Mouse (Mus musculus) brain, embryonic 14.5 days (tissue): ENCODE measurements around the gene Enpp4. TPM values are rescaled to one million over a fixed set of nuclear protein-coding genes. Genes with fewer than 3 reads are reported as not detected.

ENCODE experiments used
- DNase-seq: peaks from one replicate; pipeline ENCODE4 v3.0.0-alpha.2; 2011; ENCODE audit warnings: low read depth
- CTCF ChIP-seq: fragments of 200-500 bp; IDR thresholded peaks from 2 replicates; pipeline ENCODE4 v1.5.1; 2012; ENCODE audit warnings: inconsistent platforms, mild to moderate bottlenecking, moderate library complexity, borderline replicate concordance; ENCODE audit not compliant: insufficient read depth, insufficient read length; ENCODE audit errors: extremely low read depth
- POLR2A ChIP-seq: fragments of 200-500 bp; IDR thresholded peaks from 2 replicates; pipeline ENCODE4 v1.6.1; 2012; ENCODE audit warnings: mild to moderate bottlenecking, inconsistent platforms, borderline replicate concordance; ENCODE audit not compliant: poor library complexity, insufficient read depth, insufficient read length, severe bottlenecking; ENCODE audit errors: extremely low read depth
- polyA plus RNA-seq: library from polyadenylated mRNA; depleted of rRNA; stranded (reverse); fragments of >200 nt; gene quantifications from 2 replicates; pipeline ENCODE4 v1.2.3, GENCODE M21; 2012

Gene Enpp4
- polyA plus RNA-seq, 1 experiment, result 3.7 TPM

- TF ChIP-seq CTCF, result no peak
- no peak for TF ChIP-seq POLR2A
- DNase-seq, result no peak
Observed at GRCm38 (mm10) chr17:44088226-44088625, 17.4 kb downstream of the Enpp4 start.

DNA sequence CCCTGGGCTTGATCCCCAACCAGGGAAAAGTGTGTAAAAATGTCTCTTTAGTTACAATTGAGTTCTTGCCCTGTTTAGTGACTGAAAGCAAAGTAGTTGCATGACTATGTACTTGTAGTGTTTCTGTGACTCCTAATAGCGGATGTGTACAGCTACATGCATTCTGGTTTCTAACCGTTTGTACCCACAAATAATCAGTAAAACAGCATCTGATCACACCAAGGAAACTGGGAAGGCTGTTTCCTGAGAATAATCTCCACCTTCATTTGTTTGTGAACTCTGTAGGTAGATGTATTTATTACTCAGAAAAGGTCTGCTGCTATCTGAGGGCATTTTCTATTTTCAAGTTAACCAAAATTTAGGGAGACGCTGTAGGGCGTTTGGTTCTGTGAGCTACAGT lies 22.5 kb downstream of the Enpp4 start:
- DNase-seq, result no peak
- TF ChIP-seq CTCF, result no peak
- TF ChIP-seq POLR2A, result no peak

DNA sequence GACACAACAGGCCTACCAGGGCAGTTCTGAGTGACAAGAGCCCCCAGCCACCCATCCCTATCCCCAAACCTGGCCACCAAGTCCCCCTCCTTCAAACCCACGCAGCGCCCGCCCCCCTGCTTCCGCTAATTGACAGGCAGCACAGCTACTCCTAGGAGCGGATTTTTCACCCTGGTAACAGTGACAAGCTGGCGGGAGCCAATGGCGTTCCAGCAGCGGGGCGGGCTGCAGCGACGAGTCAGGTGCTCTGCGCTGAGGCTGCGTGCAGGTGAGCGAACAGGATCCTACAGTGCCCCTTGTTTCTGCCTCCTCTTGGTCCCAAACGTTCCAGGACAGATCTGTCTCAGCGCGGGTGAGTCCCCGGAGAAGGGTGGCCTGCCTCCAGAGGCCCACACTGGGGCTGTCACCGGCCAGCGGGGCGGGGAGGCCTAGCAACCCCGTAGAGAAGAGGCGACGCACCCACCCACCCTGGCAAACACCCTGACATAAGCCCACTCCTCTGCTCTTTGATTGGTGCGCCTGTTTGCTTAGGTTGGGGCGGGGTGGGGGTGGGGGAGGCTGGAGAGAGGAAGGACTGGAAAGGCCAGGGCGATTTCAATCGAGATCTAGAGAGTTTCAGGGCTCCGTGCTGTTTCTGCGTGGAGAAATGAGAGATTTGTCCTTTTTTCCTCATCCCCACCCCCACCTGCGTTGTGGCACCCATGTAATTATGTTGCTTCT lies 26.8 kb downstream of the Enpp4 start, which contains the start of gene Enpp5:
Gene Enpp5 (plus strand): TSS at position 183 of the 720 bp plus-strand sequence.
- peak; percentile 97 for DNase-seq
- TF ChIP-seq POLR2A (peak; percentile 68; the same call in 1 of the 2 replicates), CTCF (no peak)

DNA sequence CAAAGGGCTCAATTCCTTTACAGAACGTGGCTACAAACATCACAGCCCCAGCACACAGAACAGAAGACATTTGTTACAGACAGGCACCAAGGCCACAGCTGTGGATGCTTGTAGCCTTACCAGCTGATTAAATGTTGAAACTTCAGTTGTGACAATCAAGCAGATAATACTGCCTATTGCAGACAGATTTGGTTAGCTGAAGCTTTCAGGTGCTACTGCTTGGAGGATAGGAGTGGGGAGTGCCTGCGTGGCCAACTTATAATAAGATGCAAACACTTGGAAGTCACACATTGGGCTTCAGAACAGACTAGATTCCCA lies 27.8 kb downstream of the Enpp4 start:
- no peak for TF ChIP-seq CTCF
- no peak for TF ChIP-seq POLR2A
- no peak for DNase-seq

- TF ChIP-seq CTCF, result no peak
- no peak for TF ChIP-seq POLR2A
- DNase-seq, result no peak
Observed at GRCm38 (mm10) chr17:44077146-44077842, 28.3 kb downstream of the Enpp4 start.

DNA sequence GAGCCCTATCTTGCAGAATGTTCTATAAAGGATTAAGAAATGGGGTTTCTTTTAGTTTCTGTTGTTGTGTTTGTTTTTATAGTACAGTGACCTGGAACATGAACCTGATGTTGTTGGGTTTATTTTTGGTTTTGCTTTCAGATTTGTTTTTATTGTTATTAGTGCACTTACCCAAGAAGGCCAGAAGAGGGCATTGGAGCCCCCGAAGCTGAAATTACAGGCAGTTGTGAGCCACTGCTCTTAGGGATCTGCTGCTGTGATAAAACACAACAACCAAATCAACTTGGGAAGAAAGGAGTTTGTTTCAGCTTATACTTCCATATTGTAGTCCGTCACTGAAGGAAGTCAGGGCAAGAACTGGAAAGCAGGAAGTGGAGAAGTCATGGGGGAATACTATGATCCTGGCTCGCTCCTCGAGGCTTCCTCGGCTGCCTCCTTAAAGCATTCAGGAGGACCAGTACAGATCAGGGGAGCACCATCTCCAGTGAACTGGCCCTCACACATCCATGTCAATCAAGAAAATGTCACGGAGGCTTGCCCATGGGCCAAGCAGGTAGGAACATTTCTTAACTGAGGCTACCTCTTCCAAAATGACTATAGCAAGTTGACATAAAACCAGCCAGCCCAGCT lies 29.4 kb downstream of the Enpp4 start:
- DNase-seq, result peak; percentile 67
- TF ChIP-seq CTCF (peak; percentile 61; the same call in 1 of the 2 replicates), POLR2A (no peak)

GRCm38 (mm10) chr17:44075601-44076000 lies 30.0 kb downstream of the Enpp4 start:
- DNase-seq, result no peak
- no peak for TF ChIP-seq POLR2A
- no peak for TF ChIP-seq CTCF

DNA sequence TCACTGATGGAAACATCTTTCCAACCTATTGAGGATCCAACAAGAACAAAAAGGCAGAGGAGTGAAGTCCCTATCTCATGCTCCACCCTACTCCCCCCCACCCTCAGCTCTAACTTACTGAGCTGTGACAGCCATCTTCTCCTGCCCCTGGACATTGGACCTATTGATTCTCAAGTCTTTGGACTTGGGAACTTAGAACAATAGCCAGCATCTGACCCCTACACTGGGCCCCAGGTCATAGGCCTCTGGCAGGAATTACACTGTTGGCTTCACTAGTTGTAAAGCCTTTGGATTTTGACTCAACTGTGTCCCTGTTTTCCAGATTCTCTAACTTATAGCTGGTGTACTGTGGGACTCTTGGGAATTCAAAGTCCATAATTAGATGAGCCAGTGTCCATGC lies 33.9 kb downstream of the Enpp4 start:
- TF ChIP-seq CTCF (no peak), POLR2A (no peak)
- DNase-seq, result no peak

- no peak for DNase-seq
- TF ChIP-seq POLR2A (no peak), CTCF (no peak)
Observed at GRCm38 (mm10) chr17:44068876-44069275, 36.7 kb downstream of the Enpp4 start.

DNA sequence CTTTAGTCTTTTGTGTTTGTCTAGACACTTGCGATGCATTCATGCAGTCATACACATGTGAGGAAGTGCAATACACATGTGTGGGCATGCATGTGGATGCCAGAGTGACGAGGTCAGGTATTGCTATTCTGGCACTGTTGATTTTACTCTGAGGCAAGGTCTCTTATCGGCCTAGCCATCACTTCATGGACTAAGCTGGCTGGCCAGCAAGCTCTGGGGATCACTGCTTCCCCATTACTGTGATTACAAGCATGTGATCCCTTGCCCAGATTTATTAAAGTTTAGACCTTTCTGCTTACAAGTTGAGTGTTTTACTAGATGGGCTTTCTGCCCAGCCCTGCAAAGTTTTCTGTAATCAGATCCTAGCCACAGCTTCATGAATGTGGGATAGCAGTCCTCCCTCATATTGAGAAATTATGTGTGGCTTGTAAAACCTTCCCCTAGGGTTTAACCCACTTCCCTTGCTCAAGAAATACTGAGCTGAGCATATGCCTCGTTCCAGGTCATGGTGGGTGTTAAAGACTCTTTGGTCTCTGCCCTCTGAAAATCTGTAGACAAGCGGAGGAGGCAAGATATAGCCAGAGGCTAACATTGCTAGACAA lies 44.2 kb downstream of the Enpp4 start:
- no peak for DNase-seq
- TF ChIP-seq POLR2A, result no peak
- TF ChIP-seq CTCF, result no peak

DNA sequence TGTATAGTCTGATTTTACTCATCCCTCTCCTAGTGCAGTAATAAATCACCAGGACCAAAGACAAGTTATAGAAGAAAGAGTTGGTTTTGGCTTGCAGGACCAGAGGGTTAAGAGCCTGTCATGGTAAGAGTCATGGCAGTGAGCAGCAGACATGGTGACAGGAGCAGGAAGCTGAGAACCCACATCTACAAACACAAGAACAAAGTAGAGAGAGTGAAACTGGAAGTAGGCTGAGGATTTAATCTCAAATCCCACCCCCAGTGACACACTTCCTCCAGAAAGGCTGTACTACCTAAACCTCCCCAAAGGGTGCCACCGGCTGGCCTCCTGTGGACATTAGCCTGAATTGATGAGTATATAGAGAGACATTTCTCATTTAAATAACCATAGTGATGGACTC lies 44.8 kb downstream of the Enpp4 start:
- DNase-seq, result no peak
- TF ChIP-seq CTCF (no peak), POLR2A (no peak)
